Mouse (Mus musculus) frontal cortex, postnatal 36 days (tissue): ENCODE data around the gene Hs6st3.

Source experiments
- DNase-seq, 2 experiments: peaks; one replicate each; pipeline ENCODE4 v3.0.0; 2022; ENCODE audit warnings: low spot score in 2 of 2

Hs6st3 gene

GRCm38 (mm10) chr14:119797172-119797850 is 659.2 kb downstream of the Hs6st3 start:
- DNase-seq, result no peak

- DNase-seq, result peak in 1 of 2 experiments; percentile 64
These were observed 660.4 kb downstream of the Hs6st3 start for GRCm38 (mm10) chr14:119798561-119798960.

DNA sequence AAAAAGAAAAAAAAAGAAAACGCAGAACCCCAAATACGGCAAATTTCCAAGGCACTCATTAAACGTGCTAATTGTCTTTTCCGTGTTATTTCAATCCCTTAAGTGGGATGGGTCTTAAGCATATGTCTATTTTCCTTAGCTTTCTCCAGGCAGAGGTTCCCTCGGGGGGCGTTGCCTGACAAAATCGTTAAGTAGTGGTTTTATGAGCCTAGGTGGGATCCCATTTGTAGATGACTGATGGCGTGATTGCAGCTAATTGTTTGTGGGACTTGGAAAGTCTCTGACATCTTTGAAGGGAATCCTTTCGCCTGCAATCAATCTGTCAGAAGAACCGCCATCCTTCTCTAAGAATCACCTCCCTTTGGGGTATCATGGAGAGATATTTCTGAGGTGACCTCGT is 662.7 kb downstream of the Hs6st3 start:
- DNase-seq, result no peak

GRCm38 (mm10) chr14:119813898-119814297 is 675.8 kb downstream of the Hs6st3 start:
- no peak for DNase-seq

DNA sequence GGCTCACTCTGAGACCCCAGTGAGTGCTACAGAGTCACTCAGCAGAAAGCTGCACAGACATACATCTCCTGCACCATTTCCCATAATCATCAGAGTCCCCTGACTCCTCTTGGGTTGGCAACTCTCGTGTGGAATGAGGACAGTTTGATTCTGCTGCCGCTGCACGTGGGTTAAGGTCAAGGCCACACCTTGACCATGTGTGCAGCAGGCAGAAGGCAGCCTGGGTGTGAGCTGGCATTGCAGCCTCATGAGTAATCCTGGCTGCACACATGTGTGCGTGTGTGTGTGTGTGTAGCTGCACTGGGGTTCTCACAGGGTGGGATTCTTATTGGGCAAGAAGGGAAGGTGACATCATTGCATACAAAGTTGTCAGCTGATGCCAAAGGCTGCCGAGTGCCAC is 677.5 kb downstream of the Hs6st3 start:
- no peak for DNase-seq

DNA sequence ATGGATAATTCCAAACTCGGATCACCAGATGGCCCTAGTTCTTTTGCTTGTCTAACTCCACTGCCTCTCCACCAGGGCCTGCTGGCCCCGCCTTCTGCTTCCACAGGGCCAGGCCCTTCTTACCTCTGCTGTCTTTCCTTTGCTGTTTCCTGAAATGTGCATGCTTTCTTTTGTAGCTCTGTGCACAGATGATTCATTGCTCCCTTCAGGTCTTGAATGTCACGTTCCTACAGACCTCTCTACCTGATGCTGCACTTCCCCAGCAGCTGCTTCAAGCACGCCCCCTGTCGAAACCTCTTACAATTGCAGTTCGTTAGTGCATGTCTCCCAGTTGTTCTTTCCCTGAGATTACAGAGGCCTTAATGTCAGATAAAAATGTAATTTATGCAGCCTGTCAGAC is 682.4 kb downstream of the Hs6st3 start:
- no peak for DNase-seq

- no peak for DNase-seq
These were observed 693.2 kb downstream of the Hs6st3 start for GRCm38 (mm10) chr14:119831165-119832011.

DNA sequence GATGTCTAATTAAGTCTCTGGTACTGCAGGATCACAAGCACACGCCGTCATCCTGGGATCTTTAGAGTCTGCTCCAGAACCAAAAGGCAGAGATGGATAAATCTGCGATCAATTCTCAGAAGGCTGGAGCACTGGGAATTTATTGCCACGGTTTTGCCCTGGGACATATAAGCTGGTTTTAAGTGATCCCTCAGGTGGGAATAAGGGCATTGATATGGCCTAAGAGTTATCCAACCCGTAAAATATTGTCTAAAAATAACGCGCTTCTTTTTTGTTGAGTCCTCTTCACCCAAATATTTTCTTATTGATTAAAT is 693.8 kb downstream of the Hs6st3 start:
- DNase-seq, result no peak

DNA sequence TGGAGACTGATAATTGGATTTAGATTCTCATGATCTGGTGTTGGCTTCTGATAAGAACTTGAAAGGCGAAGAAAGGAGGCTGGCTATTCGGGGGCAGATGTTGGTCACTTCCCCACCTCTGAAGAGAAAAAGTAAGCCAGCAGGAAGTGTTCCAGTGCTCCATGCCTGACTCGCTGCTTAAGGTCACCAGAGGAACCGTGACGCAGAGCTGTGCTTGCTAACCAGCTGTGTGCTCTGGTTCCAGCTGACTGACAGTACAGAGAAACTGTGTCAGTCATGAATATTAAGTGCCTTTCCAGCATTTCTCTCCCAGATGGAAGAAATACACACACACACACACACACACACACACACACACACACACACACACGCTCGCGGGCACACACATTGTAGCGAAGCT is 694.8 kb downstream of the Hs6st3 start:
- DNase-seq, result no peak

- no peak for DNase-seq
These were observed 696.0 kb downstream of the Hs6st3 start for GRCm38 (mm10) chr14:119834008-119834700.

DNA sequence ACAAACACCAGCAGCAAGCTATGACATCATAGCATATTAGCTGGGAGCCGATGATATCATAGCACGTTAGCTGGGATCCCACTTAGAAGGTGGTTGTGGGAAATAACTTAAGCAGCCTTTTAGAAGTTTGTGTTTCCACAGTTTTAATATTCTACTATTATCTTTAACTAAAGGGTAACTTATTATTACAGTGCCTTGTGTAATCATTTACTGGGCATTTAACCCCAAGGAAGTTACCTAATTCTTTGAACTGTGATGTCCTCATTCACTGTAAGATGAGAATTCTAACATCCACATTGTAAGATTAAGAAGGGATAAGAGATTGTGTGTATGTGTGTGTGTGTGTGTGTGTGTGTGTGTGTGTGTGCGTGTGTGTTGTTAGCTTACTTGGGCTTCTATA is 697.9 kb downstream of the Hs6st3 start:
- no peak for DNase-seq

- DNase-seq, result no peak
These were observed 709.4 kb downstream of the Hs6st3 start for GRCm38 (mm10) chr14:119847540-119847939.

DNA sequence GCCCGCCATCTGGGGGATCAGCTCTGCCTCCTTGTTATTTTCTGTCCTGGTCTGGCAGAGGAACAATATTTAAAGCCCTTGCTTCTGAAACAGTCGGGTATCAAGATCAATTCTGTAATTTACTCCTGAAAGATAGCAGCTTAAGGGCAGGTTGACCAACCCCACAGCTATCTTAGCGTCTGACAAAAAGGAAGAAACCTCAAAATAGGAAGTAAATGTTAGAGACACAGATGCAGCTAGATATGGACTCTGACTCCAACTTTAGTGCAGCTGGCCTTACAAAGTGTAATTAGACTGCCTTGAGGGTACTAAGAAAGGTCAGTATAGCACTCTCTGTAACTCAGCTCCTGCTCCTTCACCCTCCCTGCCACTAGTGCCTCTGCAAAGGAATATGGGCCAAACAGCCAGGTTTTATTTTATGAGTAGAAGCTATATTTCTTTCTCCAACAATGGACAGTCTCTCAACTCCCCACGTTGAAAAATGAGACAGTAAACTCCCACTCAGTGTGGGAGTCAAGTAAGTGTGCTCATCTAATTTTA is 710.7 kb downstream of the Hs6st3 start:
- DNase-seq, result no peak

- DNase-seq, result no peak
These were observed 711.2 kb downstream of the Hs6st3 start for GRCm38 (mm10) chr14:119849338-119849737.

- peak in 1 of 2 experiments; percentile 32 for DNase-seq
These were observed 714.0 kb downstream of the Hs6st3 start for GRCm38 (mm10) chr14:119852139-119852538.

- DNase-seq, result peak; percentile 61 to 75
These were observed 719.5 kb downstream of the Hs6st3 start for GRCm38 (mm10) chr14:119857338-119858291.

DNA sequence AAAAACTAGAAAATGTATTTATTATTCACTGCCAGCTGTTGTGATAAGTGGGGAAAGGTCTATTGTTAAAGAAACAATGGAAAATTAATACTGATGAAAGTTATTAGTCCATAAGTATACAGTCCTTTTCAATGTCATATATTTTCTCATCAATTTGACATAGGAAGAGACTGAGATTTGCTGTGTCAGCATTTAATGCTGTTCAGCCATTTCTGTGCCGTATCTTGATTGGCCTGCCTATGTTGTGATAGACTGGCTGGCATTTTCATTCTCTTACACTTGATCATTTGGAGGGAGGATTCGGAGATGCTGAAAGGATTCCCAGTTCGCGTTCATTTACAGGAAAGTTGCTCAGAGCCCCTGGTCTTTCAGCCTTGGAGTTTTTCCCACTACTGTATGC is 735.5 kb downstream of the Hs6st3 start:
- no peak for DNase-seq

DNA sequence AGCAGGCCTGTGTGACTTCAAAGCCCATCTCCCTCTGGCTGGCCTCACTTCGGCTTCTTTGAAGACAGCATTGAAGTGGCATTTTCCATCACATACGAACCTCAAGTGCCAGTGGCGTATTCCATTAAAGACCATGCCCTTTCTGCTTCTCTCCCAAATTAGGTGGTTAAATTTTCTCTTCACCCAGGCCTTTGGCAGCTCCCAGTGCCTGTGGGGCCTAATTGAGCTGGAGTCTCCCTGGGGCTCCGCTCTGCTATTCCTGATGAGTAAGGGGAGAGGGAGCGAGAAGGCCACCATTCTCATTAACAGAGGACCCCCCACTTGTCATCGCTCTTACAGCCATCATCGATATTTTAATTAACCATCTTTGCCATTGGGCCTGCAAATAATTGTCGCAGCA is 754.8 kb downstream of the Hs6st3 start:
- DNase-seq, result no peak

- DNase-seq, result no peak
These were observed 757.0 kb downstream of the Hs6st3 start for GRCm38 (mm10) chr14:119895097-119895496.

DNA sequence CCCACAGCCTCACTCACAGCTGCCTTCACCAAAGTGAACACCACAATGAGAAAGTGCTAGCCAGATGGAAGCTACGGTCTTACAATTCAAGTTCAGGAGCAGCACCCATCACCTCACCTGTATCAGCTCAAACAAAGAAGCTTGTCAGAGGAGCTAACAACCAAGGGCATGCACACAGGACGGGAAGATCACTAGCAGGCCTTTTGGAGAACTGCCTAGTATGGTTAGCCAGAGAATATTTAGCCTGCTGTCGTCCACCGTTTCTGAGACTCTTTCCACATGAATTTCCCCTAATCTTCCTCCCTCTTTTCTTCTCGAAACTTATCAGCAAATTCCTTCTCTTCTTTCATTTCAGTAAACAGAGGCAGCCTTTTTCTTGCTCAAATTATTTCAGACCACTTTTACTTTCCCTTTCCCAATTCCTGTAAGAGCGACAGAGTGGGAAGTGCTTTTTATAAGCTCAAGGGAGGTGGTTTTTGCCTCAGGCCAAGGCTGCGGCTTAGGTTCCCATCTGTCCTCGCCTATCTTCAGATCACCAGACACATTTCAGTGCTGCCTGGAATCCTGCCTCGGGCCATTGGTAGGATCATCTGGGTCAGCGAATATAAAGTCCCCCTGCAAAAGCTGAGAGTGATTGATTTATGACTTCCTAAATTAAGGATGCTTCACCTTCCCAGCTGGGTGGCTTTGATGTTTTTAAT is 757.8 kb downstream of the Hs6st3 start:
- no peak for DNase-seq

- DNase-seq, result no peak
These were observed 764.3 kb downstream of the Hs6st3 start for GRCm38 (mm10) chr14:119902486-119902885.
